Mouse (Mus musculus) kidney, adult 2 months (tissue): ENCODE measurements around the gene Nkd1.

ENCODE experiments used
- CTCF ChIP-seq: fragments of 200-500 bp; conservative IDR thresholded peaks from 2 replicates; pipeline ENCODE4 v1.5.1; 2011; ENCODE audit warnings: low read depth, mild to moderate bottlenecking, control low read depth, low read length, moderate library complexity, mixed read lengths; ENCODE audit not compliant: insufficient read depth, insufficient read length
- POLR2A ChIP-seq: fragments of 200-500 bp; IDR thresholded peaks from one replicate; pipeline ENCODE4 v1.6.1; 2011; ENCODE audit warnings: low read depth, low read length, control low read depth

DNA sequence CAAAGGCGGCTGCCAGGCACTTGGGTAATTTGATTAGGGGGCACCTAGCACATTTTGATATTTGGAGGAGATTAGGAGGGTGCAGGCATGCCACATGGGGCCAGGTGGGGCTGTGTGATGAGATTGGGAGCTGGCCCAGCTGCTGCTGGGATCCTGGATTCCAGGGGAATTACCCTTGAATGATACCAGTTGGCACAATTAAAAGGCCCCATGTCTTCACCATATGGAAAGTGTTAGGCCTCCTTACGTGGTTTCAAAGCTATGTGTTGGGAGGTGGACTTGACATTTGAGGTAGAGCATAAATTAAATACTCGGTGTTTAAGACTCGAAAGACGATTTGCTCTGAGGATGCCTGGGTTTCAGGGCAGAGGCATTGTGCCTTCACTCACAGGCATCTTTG is 5.1 kb downstream of the Nkd1 start:
- TF ChIP-seq POLR2A (no peak), CTCF (no peak)
